Mouse (Mus musculus) heart, embryonic 12.5 days (tissue): Measurements from ENCODE around the gene Nuak2. TPM values are rescaled to one million over a fixed set of nuclear protein-coding genes. Genes with fewer than 3 reads are reported as not detected.

Source experiments
- ATAC-seq: fragments of 200-750 bp; cut with Nextera tagmentation; 2 replicates; pipeline ENCODE4 v1.8.0; 2017; ENCODE audit warnings: moderate TSS enrichment, moderate library complexity; ENCODE audit not compliant: insufficient number of reproducible peaks, low FRiP score
- H3K27ac ChIP-seq: fragments of 300-500 bp; sonication (generic); 2 replicates; pipeline ENCODE4 v1.5.1; 2016; ENCODE audit warnings: mild to moderate bottlenecking, moderate library complexity; ENCODE audit not compliant: poor library complexity, severe bottlenecking
- H3K27me3 ChIP-seq: fragments of 300-500 bp; sonication (generic); replicated peaks from 2 replicates; pipeline ENCODE4 v1.6.1; 2016; ENCODE audit warnings: mild to moderate bottlenecking, moderate library complexity
- H3K36me3 ChIP-seq: fragments of 300-500 bp; sonication (generic); 2 replicates; pipeline ENCODE4 v1.6.1; 2016; ENCODE audit warnings: mild to moderate bottlenecking, moderate library complexity
- H3K4me1 ChIP-seq: fragments of 300-500 bp; sonication (generic); replicated peaks from 2 replicates; pipeline ENCODE4 v1.6.1; 2016; ENCODE audit warnings: mild to moderate bottlenecking
- H3K4me2 ChIP-seq: fragments of 300-500 bp; sonication (generic); 2 replicates; pipeline ENCODE4 v1.6.1; 2016; ENCODE audit warnings: mild to moderate bottlenecking, moderate library complexity
- H3K4me3 ChIP-seq: fragments of 300-500 bp; sonication (generic); 2 replicates; pipeline ENCODE4 v1.5.1; 2016; ENCODE audit warnings: mild to moderate bottlenecking
- H3K9ac ChIP-seq: fragments of 300-500 bp; sonication (generic); 2 replicates; pipeline ENCODE4 v1.6.1; 2016; ENCODE audit warnings: mild to moderate bottlenecking, moderate library complexity
- H3K9me3 ChIP-seq: fragments of 300-500 bp; sonication (generic); replicated peaks from 2 replicates; pipeline ENCODE4 v1.6.1; 2016; ENCODE audit warnings: mild to moderate bottlenecking, moderate library complexity
- WGBS: fragments of 180-500 bp; shearing (Covaris S2); methylation state at CpG from one replicate; pipeline ENCODE4 v1.1.7; 2016; 5-methylcytosine and 5-hydroxymethylcytosine counted together
- polyA plus RNA-seq: library from polyadenylated mRNA; unstranded; fragments of >200 nt; fragmentation: Nextera tagmentation; extraction: Ambion mirVana; gene quantifications from 2 replicates; pipeline ENCODE4 v1.2.1, GENCODE M21; 2016

Nuak2 gene
- polyA plus RNA-seq, 1 experiment from 2014 or later: 2.6 TPM

DNA sequence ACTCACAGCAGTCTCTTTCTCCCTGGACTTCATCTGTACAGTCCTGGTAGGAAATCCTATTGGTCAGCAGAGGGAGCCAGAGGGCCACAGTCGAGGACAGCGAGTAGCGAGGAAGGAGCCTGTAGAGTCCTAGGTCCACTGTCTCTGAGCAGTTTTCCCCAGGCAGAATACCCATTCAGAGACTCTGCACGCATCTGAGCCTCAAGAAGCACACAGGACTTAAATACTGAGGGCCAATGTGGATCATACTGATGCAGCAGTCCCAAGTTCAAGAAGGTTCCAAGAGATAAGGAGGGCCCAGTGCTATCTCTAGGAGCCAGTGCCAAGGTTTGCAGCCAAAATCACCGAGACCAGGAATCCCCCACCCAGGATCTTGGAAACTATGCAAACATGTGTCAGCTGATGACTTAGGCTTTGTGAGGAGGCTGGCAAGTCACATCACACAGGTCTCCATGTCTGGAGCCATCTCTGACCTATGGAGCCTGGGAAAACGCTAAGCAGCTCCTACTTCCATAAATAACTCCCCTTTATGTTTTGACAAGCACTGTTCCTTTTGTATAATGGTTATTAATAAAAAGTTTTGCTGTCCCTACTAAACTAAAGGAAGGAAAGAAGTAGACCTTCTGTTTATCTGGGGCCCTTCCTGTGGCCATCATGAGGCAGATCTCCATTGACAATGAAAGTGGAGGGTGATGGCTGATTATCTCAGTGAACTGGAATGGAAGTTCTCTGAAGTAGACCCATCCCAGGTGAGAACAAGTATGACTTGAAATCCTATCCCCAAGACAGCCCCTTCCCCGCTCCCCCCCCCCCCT lies 52.0 kb downstream of the Nuak2 start:
- H3K4me3 ChIP-seq: peak overlapping the region; percentile 32
- peaks cover 62% of the 10 kb centered on the region for H3K4me1 ChIP-seq
- H3K9ac ChIP-seq: peak overlapping the region; percentile 44; the same call in 1 of the 2 replicates
- no peaks in the 10 kb centered on the region for H3K9me3 ChIP-seq
- peak; percentile 89 for ATAC-seq
- no peaks in the 10 kb centered on the region for H3K27me3 ChIP-seq
- peaks cover 7% of the 10 kb centered on the region for H3K36me3 ChIP-seq
- peak overlapping the region; percentile 67 for H3K27ac ChIP-seq
- 22% methylated on average over 7 of the region's 7 CpGs for whole genome bisulfite sequencing
- no peak overlapping the region; the same call in 1 of the 2 replicates for H3K4me2 ChIP-seq

DNA sequence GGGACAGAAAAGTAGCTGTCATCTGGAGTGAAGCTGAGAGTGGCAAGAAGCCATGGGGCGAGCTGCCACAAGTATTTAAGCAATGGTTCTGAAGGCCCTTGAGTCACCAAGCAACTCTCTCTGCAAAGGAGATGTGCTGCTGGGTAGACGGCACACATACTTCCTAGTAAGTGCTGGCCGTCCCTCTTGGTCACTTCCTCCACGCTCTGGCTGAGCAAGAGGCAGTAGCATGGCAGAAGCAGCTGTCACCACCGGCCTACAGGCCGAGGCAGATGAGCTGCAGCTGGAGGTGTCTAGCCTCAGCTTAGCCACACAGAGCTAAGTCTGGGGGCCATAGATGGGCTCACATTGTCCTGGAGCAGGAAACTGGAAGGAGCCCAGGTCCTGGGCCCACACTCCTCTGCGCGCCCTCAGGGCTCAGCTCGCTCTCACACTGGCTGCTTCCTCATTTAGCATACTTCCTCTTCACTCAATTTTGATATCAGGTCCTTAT lies 54.8 kb downstream of the Nuak2 start:
- H3K36me3 ChIP-seq: peaks cover 5% of the 10 kb centered on the region; the same call in 1 of the 2 replicates
- peak overlapping the region; percentile 10; the same call in 1 of the 2 replicates for H3K27ac ChIP-seq
- H3K27me3 ChIP-seq: no peaks in the 10 kb centered on the region
- ATAC-seq: no peak
- peaks cover 67% of the 10 kb centered on the region for H3K4me1 ChIP-seq
- no peak overlapping the region for H3K9ac ChIP-seq
- WGBS: 69% methylated on average over 9 of the region's 9 CpGs
- H3K9me3 ChIP-seq: no peaks in the 10 kb centered on the region
- H3K4me3 ChIP-seq: no peak overlapping the region
- H3K4me2 ChIP-seq: no peak overlapping the region

DNA sequence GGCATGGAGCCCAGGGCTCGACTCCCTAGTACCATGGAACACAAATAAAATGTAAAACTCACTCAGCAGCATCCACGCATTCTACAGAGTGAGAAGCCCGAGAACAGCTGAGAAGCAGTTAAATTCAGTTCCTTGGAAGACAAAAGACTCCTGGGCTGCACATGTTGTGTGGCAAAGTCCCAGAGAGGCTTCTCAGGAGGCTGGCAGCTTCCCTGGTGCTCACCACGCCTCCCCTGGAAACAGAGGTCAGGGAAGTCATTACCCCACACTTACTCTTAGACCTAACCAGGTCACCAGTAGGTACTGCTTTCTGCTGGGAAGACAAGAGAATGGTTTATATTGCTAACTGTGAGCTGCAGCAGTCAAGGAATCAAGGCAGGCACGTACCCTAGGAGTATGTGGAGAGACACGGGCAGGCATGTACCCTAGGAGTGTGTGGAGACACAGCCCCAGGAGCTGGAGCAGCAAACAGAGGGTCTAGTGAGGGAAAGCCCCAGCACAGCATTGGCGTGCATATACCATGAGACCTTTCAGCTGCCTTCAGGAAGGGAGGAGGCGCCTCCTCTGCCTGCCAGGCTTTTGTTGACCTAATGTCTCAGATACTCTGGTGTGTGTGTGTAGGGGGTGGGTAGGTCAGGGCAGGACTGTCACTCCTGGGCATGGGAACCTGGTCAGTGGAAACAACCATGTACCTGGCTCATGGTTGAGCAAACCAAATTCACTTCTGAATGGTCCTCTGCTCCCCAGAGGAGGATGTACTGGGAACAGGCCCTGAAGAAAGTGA lies 55.6 kb downstream of the Nuak2 start:
- Histone ChIP-seq H3K4me1 (peaks cover 75% of the 10 kb centered on the region), H3K4me2 (no peak overlapping the region), H3K9ac (no peak overlapping the region), H3K9me3 (no peaks in the 10 kb centered on the region), H3K36me3 (0 out of 2 replicates have a peak, but pooled peaks cover 2% of the 10 kb centered on the region), H3K4me3 (no peak overlapping the region), H3K27me3 (no peaks in the 10 kb centered on the region), H3K27ac (peak overlapping the region; percentile 10; the same call in 1 of the 2 replicates)
- WGBS: 71% methylated on average over 8 of the region's 8 CpGs
- ATAC-seq: peak; percentile 30; the same call in 1 of the 2 replicates

DNA sequence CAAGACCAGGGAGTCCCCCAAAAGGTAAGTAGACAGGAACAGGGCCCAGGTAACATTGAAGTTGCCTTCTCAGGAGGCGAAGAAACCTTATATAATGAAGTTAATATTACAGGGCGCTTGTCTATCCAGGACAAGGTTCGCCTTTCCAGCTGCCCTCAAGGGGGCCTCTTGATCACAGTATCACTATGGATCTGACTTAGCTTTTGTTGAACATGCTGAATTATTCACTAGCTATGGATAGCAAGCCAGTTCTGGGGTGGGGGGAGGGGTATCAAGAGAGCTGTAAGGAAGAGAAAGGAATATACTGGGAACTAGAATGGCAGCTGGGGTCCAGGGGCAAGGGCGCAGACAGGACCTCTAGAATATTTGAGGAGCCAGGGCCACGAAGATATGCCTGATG lies 56.4 kb downstream of the Nuak2 start:
- Histone ChIP-seq H3K9ac (peak overlapping the region; percentile 0; the same call in 1 of the 2 replicates), H3K27ac (peak overlapping the region; percentile 10; the same call in 1 of the 2 replicates), H3K4me3 (no peak overlapping the region), H3K27me3 (no peaks in the 10 kb centered on the region), H3K4me2 (no peak overlapping the region), H3K4me1 (peaks cover 82% of the 10 kb centered on the region), H3K9me3 (no peaks in the 10 kb centered on the region), H3K36me3 (0 out of 2 replicates have a peak, but pooled peaks cover 2% of the 10 kb centered on the region)
- ATAC-seq: no peak
- 87% methylated on average over 5 of the region's 5 CpGs for WGBS

DNA sequence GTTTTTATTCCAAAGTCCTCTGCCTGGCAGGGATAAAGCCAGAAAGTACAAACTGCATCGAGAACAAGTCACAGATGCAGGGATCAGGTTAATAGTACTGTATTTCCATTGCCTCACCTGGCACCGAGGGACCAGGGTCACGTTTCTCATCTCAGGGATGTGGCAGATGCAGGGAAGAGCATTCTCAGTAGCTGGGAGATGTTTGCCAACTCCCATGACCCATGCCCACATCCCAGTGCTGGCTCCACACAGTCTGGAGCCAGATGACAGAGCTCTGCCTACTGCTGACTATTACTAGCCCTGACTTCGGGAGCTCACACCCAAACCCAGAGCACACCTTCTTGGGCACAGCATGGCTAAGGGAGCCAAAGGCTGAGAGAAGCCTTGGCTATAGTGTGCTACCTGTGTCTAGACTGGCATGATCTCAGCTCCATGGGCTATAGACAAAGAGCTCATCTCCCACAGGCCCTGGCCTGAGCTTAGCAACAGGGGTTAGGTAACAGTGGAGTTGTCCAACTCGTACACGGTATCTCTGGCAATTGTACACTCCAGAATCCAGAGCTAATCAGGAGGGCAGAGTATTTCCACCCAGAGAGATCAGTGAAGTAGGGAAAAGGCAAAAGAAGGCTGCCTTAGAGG lies 57.1 kb downstream of the Nuak2 start:
- peaks cover 80% of the 10 kb centered on the region for H3K4me1 ChIP-seq
- no peak for ATAC-seq

DNA sequence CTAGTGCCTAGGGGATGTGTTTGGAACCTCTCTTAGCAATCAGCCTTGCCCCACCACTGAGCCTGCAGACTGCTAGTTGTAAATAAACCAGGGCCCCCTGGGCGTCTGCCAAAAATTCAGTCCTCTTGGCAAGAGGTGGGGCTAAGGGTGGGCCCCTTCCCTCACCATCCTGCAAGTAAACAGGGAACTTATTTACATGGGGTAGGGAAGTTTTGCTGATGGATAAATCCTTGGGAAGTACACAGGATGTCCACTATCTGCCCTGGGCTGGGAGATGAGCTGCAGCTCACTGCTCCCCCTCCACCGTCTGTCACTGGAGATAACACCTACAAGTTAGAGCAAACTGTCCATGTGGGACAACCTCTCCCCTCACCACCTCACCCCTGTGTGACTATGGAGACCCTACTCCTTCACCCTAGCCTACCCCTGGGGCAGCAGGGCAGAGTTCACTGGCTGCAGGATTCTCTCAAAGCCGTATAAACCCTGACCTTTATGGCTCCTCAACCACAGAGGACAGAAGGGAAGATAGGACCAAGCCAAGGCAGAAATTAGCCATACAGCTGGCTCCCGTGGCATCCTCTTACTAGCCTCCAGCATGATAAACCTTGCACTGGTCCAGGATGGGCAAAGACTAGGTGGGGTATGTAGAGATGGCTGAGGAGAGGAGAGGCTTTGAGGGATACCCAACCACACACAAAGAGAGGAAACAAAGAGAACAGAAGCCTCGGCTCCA lies 58.4 kb downstream of the Nuak2 start:
- peaks cover 6% of the 10 kb centered on the region for H3K36me3 ChIP-seq
- no peak overlapping the region for H3K4me3 ChIP-seq
- H3K4me2 ChIP-seq: peak overlapping the region; percentile 36
- H3K9me3 ChIP-seq: no peaks in the 10 kb centered on the region
- ATAC-seq: peak; percentile 86
- peaks cover 76% of the 10 kb centered on the region for H3K4me1 ChIP-seq
- H3K27ac ChIP-seq: peak overlapping the region; percentile 83
- H3K9ac ChIP-seq: peak overlapping the region; percentile 26; the same call in 1 of the 2 replicates
- 20% methylated on average over 5 of the region's 5 CpGs for WGBS
- H3K27me3 ChIP-seq: no peaks in the 10 kb centered on the region

More for the DNA sequence above, 57.1 kb downstream of the Nuak2 start:
- Histone ChIP-seq H3K4me2 (peak overlapping the region; percentile 36), H3K27me3 (no peaks in the 10 kb centered on the region), H3K4me3 (no peak overlapping the region), H3K9ac (peak overlapping the region; percentile 26; the same call in 1 of the 2 replicates), H3K27ac (no peak overlapping the region; the same call in 1 of the 2 replicates), H3K36me3 (0 out of 2 replicates have a peak, but pooled peaks cover 2% of the 10 kb centered on the region), H3K9me3 (no peaks in the 10 kb centered on the region)
- WGBS: 75% methylated on average over 6 of the region's 6 CpGs

DNA sequence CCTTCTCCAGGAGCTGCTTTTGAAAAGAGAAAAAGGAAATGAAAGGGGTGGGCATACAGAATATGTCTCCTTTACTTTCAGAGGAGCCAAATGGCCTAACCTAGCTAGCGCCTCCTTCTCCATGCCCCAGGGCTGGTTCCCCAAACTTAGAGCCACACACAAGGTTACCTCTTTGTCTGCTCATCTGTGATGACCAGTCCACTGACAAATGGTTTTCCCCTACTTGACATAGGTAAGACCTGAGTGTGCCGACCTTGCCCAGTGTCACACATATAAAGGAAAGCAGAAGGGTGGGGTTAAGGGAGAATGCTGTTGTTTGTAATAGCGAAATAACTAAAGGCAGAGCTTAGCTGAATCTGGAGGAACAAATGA lies 58.9 kb downstream of the Nuak2 start:
- Histone ChIP-seq H3K4me3 (no peak overlapping the region), H3K9ac (no peak overlapping the region), H3K4me1 (peaks cover 76% of the 10 kb centered on the region), H3K36me3 (peaks cover 11% of the 10 kb centered on the region), H3K27me3 (no peaks in the 10 kb centered on the region), H3K4me2 (peak overlapping the region; percentile 30), H3K9me3 (no peaks in the 10 kb centered on the region), H3K27ac (peak overlapping the region; percentile 83)
- ATAC-seq: no peak
- 73% methylated on average over 3 of the region's 3 CpGs for WGBS

DNA sequence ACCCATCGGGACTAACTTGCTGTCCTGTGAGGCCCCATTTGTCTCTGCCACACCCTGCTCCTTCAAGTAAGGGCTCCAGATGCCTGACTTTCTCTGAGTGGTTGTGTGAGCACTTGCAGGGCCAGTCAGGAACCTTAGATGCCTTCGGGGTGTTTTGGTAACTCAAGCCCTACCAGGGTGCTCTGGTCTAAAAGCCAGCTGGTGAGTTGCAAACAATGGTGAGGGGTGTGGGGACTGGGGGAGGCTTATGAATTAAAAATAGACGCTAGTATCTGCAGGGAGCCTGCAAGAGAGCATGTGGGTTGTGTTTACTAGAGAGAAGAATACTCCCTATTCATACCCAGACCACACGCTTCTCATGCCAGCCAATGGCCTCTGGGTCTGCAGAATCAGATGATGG lies 59.3 kb downstream of the Nuak2 start:
- WGBS: 31% methylated on average over 4 of the region's 4 CpGs
- peak overlapping the region; percentile 30 for H3K4me2 ChIP-seq
- H3K9ac ChIP-seq: no peak overlapping the region
- no peak for ATAC-seq
- H3K9me3 ChIP-seq: no peaks in the 10 kb centered on the region
- H3K36me3 ChIP-seq: peaks cover 15% of the 10 kb centered on the region
- H3K27me3 ChIP-seq: no peaks in the 10 kb centered on the region
- H3K4me3 ChIP-seq: no peak overlapping the region
- H3K27ac ChIP-seq: peak overlapping the region; percentile 83
- H3K4me1 ChIP-seq: peaks cover 73% of the 10 kb centered on the region

DNA sequence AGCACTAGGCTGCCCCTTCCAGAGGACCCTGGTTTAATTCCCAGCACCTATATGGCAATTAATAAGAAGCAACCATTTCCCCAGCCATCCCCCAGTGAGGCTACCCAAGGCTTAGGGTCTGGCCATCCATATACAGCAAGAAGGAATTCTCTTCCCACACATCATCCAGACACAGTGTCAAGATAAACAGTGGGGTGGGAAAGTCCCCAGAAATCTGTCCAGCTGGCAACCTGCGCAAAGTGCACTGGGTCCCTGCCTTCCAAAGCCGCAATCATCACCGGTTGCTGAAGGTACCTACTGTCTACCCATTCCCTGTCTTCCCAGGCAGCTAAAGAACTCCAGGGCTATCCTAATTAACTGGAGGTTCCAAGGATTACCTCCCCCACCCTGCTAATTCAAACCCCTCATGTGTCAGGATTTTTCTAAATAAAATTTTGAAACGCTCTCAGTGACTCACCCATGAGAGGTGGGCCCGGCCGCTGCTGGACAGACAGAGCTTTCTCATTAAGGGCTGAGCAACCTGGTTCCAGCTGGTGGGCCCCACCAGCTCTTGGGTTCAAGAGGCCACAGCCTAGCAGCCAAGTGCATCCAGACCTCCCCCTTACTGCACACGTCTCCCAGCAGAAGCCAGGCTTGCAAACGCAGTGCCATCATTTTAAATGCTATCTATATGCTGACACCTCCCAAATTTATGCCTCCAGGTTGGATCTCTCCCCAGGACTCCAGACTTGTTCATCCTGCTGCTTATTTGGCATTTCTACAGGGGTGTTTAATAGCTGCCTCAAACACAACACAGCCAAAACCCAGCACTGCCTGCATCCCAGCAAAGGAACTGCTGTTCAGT lies 60.5 kb downstream of the Nuak2 start:
- 74% methylated on average over 8 of the region's 8 CpGs for WGBS
- Histone ChIP-seq H3K27ac (no peak overlapping the region), H3K4me2 (peak overlapping the region; percentile 23), H3K4me1 (peaks cover 62% of the 10 kb centered on the region), H3K27me3 (no peaks in the 10 kb centered on the region), H3K9ac (peak overlapping the region; percentile 29; the same call in 1 of the 2 replicates), H3K36me3 (peaks cover 26% of the 10 kb centered on the region), H3K4me3 (no peak overlapping the region), H3K9me3 (no peaks in the 10 kb centered on the region)
- no peak for ATAC-seq

DNA sequence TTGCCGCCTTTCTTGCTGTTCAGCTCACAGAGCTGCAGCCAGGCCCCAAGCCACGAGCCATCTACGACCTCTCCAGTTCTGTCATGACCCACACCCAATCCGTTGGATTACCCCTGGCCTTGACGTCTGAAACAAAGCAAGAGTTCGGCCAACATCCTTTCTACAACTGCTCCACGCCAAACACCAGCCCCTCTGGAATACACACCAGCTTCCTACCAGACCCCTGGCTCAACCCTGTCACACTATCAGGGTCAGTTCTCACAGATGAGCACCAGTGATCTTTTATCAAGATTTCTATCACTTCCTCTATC lies 61.1 kb downstream of the Nuak2 start:
- ATAC-seq: no peak
- Histone ChIP-seq H3K4me1 (peaks cover 56% of the 10 kb centered on the region), H3K4me2 (no peak overlapping the region), H3K27me3 (no peaks in the 10 kb centered on the region), H3K36me3 (peaks cover 26% of the 10 kb centered on the region), H3K4me3 (no peak overlapping the region), H3K9me3 (no peaks in the 10 kb centered on the region), H3K27ac (no peak overlapping the region), H3K9ac (peak overlapping the region; percentile 16; the same call in 1 of the 2 replicates)
- 61% methylated on average over 7 of the region's 7 CpGs for WGBS
